Mouse (Mus musculus) embryo, embryonic 10.5 days (tissue): ENCODE results near the gene Aggf1.
"Not testable (repeated sequence)": the region's sequence is repeated elsewhere in the genome, so short reads cannot be mapped to it uniquely, and the experiment has no call there.

Experiments used
- DNase-seq: peaks from one replicate; pipeline ENCODE4 v3.0.0-alpha.2; 2015; ENCODE audit warnings: low spot score

Gene Aggf1

GRCm38 (mm10) chr13:95374701-95375553, at the start of gene Aggf1:
Gene Aggf1, minus strand, starts transcription at chr13:95375352.
- peak; percentile 97 for DNase-seq

GRCm38 (mm10) chr13:95424932-95425331, 49.8 kb upstream of the Aggf1 start:
- no peak for DNase-seq

- peak; percentile 58 for DNase-seq
These were observed 44.1 kb upstream of the Aggf1 start for GRCm38 (mm10) chr13:95419204-95419749.

- DNase-seq: no peak
These were observed 43.5 kb upstream of the Aggf1 start for GRCm38 (mm10) chr13:95418575-95419203.

GRCm38 (mm10) chr13:95412257-95412656, 37.1 kb upstream of the Aggf1 start:
- DNase-seq: no peak

GRCm38 (mm10) chr13:95393242-95393641, 18.1 kb upstream of the Aggf1 start:
- no peak for DNase-seq

GRCm38 (mm10) chr13:95389866-95390865, 15.0 kb upstream of the Aggf1 start:
- DNase-seq: peak; percentile 90

GRCm38 (mm10) chr13:95388226-95388625, 13.1 kb upstream of the Aggf1 start:
- DNase-seq: no peak

GRCm38 (mm10) chr13:95382418-95382817, 7.3 kb upstream of the Aggf1 start:
- no peak for DNase-seq

GRCm38 (mm10) chr13:95378696-95379095, 3.5 kb upstream of the Aggf1 start:
- no peak for DNase-seq

GRCm38 (mm10) chr13:95376689-95377289, 1.6 kb upstream of the Aggf1 start:
- not testable (repeated sequence) for DNase-seq

- no peak for DNase-seq
These were observed 382 bp upstream of the Aggf1 start for GRCm38 (mm10) chr13:95375554-95375914.

GRCm38 (mm10) chr13:95366356-95366755, 8.8 kb downstream of the Aggf1 start:
- no peak for DNase-seq

- no peak for DNase-seq
These were observed 11.7 kb downstream of the Aggf1 start for GRCm38 (mm10) chr13:95363440-95363839.

GRCm38 (mm10) chr13:95358223-95358622, 16.9 kb downstream of the Aggf1 start:
- DNase-seq: no peak

GRCm38 (mm10) chr13:95348476-95348875, 26.7 kb downstream of the Aggf1 start:
- peak; percentile 4 for DNase-seq

GRCm38 (mm10) chr13:95347018-95347696, 28.0 kb downstream of the Aggf1 start:
- DNase-seq: peak; percentile 87

GRCm38 (mm10) chr13:95345869-95346268, 29.3 kb downstream of the Aggf1 start:
- no peak for DNase-seq

GRCm38 (mm10) chr13:95343470-95343869, 31.7 kb downstream of the Aggf1 start:
- DNase-seq: no peak

- no peak for DNase-seq
These were observed 39.0 kb downstream of the Aggf1 start for GRCm38 (mm10) chr13:95336122-95336677.
